Mouse (Mus musculus) T-cell, adult 2 months (primary cell): Measurements from ENCODE around the gene Trak1.
A peak's percentile ranks its signal among the peaks of the same experiment; 100 is the strongest.
"Not testable (repeated sequence)": the region's sequence is repeated elsewhere in the genome, so short reads cannot be mapped to it uniquely, and the experiment has no call there.

Experiments used
- DNase-seq: peaks from one replicate; pipeline ENCODE4 v3.0.0; 2022; ENCODE audit warnings: low spot score

The Trak1 gene

DNA sequence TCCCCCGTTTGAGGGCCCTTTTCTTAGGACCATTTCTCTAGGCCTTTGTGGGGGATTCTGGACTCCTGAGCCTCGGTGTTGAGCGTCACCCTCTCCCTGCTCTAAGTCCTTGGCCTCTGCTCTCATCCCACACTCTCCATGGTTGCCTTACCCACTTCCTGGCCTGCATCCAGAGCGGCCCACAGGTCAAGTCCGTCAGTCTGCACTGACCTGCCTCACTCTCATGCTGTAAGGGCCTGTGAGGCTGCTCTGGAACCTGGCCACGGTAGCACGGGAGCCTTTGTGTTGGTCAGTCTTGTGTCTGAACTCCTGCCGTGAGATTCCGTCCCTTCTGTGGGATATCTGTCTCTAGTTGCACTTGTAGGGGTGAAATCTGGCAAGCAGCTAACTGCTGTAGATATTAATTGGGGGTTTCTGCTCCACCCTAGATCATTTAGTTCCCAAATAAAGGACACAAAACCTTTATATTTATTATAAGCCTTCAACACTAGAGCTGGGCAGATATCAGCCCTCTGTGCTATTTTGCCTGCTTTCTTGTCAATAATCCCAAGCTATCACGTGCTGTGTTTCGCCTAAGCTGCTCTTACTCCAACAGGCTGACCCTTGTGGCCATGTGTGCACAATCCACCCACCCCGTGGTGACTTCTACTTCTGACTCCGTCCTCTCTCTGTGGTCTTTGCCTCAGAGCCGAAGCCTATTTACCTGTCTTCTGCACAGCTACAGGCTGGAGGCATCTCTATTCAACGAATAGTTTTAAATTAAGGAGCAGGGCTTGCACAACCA lies 136.6 kb downstream of the Trak1 start:
- DNase-seq, result no peak

- DNase-seq, result no peak
Observed at GRCm38 (mm10) chr9:121435332-121435956, 138.1 kb downstream of the Trak1 start.

GRCm38 (mm10) chr9:121436501-121436900 lies 139.2 kb downstream of the Trak1 start:
- no peak for DNase-seq

- DNase-seq, result no peak
Observed at GRCm38 (mm10) chr9:121442145-121442544, 144.8 kb downstream of the Trak1 start.

DNA sequence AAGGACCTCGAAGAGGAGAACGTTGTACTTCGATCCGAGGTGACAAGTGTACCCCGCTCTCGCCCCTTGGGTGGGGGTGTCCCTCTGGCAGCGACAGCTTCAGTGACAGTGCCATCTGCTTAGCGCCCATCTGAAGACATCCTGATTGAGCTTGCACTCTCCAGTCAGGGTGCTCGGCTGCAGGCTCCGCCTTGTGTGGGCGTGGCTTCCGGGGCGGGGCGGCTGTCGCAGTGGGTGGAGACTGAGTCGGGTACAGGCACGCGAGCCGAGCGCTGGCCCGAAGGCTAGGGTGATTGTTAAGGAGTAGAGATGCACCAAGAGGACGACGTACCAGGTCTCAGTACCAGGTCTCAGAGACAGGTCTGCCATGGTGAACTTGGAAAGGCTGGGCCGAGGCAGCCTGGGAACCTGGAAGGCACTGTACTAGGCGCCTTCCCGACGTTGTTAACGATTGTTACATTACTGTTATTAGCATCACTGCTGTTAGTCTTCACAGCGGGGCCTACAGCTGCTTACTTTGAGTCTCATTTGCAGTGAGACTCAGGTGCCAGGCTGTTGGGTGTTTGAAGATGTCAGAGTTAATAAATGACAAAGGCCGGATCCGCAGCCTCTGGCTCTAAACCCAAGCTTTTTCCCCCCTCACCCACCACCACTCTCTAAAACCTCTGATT lies 146.5 kb downstream of the Trak1 start:
- no peak for DNase-seq

GRCm38 (mm10) chr9:121444367-121444707 lies 147.0 kb downstream of the Trak1 start:
- no peak for DNase-seq

DNA sequence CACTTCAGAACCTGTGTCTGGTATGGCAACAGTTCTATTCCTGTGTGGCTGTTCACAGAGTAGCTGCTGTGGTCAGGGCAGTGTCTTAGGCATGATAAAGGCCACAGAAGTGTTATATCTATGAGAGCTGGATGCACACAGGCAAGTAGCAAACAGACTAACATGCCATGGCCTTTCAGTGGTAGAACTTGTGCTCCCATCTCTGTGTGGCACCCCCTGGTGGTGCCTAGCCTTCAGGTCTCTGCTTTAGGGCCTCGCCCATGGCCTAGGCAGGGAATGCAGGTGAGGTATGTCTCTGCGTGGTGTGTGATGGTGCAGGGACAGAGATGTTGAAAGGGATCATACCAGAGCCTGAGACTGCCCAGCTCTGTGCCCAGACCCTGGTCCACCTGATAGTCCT lies 148.1 kb downstream of the Trak1 start:
- peak; percentile 18 for DNase-seq

- DNase-seq, result no peak
Observed at GRCm38 (mm10) chr9:121446431-121446831, 149.1 kb downstream of the Trak1 start.

- DNase-seq, result not testable (repeated sequence)
Observed at GRCm38 (mm10) chr9:121452342-121452942, 155.1 kb downstream of the Trak1 start.

- peak; percentile 84 for DNase-seq
Observed at GRCm38 (mm10) chr9:121454891-121455290, 157.6 kb downstream of the Trak1 start.

DNA sequence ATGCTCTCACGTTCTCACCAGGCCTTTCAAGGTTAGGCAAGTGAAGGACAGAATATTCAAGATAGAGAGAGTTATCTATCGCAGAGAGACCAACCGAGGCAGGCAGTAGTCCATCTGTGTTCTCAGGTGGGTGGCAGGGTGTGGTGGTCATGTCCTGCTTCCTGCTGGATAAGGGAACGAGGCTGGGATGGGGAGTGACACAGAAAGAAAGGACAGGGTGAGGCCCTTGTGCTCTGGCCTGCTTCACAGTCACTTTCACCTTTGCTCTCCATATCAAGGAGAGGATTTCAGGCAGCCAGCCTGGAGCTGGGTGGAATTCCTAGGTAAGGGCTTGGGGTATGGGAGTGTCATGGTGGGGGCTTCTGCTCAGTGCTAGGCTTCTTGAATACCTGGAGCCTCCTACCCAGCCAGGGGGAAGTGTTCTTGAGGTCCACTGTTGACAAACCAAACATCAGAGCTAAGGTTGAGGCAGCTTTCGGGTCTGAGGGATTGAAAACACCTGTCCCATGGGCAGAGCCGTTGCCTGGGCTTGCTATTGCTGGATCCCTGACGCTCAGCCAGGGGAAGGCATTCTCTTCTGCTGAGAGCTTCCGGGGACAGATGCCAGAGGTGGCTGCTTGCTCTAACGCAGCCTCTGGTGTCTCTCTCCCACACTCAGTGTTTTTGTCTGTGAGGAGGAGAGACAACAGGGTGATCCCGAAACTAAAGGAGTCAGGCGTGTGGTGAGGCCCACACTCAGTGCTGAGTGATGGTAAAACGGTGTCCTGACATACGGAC lies 159.6 kb downstream of the Trak1 start:
- DNase-seq, result no peak

DNA sequence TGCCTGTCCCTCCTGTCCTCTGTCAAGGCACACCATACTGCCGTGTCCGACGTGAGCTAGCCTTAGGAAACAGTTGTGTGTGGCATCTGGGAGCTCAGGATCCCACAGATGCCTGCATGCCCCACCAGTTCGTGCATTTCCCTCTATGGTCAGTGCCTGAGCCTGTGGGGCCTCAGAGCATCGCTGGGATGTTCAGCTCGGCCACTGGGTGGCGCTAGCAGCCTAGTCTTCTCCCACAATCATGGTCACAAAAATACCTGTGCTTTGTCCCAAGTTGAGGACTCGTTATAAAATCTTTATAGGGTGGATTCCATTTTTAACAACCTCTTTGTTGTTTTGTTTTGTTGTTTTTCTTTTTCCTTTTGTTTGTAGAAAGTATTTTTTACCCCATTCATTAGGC lies 161.2 kb downstream of the Trak1 start:
- DNase-seq, result peak; percentile 36

DNA sequence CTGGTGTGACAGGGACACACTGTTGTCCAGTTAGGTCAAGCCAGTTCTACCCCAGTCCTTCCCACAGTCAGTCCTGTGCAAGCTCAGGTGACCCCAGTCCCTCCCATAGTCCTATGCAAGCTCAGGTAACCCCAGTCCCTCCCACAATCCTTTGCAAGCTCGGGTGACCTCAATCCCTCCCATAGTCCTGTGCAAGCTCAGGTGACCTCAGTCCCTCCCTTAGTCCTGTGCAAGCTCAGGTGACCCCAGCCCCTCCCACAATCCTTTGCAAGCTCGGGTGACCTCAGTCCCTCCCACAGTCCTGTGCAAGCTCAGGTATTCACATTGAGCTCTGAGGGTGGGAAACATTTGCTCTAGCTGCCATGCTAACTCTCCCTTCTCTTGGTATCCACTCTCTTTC lies 162.6 kb downstream of the Trak1 start:
- no peak for DNase-seq

DNA sequence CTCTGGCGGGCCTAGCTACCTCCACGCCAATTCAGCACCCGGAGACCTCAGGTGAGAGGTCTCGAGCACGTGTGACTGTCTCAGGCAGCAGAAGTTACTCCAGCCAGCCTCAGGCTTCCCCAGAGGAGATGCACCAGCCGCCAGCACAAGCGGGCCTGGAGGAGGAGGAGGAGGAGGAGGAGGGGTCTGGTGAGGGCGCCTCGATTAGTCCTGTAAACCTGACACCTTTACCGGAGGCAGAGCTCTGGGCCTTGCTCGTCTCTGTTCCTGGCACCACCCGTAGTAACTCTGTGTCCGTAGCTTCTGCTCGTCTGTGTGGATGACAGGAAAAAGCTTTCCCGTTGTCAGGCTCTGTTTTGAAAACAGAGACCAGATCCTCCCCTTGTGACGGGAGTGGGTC lies 163.2 kb downstream of the Trak1 start:
- DNase-seq, result no peak

- DNase-seq, result no peak
Observed at GRCm38 (mm10) chr9:121467460-121467859, 170.2 kb downstream of the Trak1 start.

GRCm38 (mm10) chr9:121469711-121470110 lies 172.4 kb downstream of the Trak1 start:
- DNase-seq, result no peak

DNA sequence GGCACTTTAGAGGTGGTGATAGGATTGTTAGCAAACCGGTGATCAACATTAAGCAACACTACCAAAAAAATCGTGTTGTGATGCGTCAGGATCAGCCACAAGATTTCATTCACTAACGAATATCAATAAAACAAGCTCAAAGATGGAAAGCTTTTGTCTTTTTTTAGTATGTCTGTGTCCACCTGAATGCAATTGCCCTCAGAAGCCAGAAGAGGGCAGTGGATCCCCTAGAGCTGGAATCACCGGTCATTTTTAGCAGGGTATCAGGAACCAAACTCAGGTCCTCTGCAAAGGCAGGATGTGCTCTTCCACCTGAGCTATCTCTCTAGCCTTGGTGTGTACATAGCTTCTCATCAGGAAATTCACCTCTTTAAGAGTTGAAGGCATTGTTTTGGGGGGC lies 177.5 kb downstream of the Trak1 start:
- no peak for DNase-seq

GRCm38 (mm10) chr9:121475488-121476452 lies 178.5 kb downstream of the Trak1 start:
- no peak for DNase-seq

- peak; percentile 47 for DNase-seq
Observed at GRCm38 (mm10) chr9:121477305-121477911, 180.1 kb downstream of the Trak1 start.

- DNase-seq, result peak; percentile 51
Observed at GRCm38 (mm10) chr9:121479453-121479852, 182.2 kb downstream of the Trak1 start.
